Mouse (Mus musculus): ENCODE measurements around the gene Psmb11.

DNA sequence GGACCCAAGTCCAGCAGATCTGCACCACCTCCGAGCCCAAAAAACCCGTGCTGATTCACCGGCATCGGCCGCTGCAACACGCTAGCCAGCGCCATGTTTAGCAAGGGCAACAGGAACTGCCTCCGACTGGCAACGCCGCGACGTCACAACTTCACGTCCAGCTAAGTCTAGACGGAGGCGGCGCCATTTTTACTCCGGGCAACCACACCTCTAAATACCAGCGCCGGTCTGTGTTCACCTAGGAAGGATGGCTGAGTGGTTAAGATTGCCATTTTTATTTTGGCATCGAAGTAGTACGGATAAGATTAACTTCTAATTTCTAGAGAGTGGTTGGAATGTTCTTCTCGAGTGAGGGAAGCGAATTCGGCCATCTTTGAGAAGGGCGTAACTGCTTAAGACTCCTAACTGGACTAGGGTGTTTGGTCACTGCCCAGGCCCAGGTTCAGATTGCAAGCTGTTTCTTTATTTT lies 3.3 kb upstream of the Psmb11 start, which contains the start of gene Psmb5:
- no peak for TF ChIP-seq CTCF (IDR thresholded peaks at IDR 0.05; ENCODE audit: borderline replicate concordance, control insufficient read depth, extremely low read depth, insufficient read depth, low read length, poor library complexity)
- TF ChIP-seq POLR2A (IDR thresholded peaks at IDR 0.05; ENCODE audit: control insufficient read depth, extremely low read depth, insufficient read depth, low read length, poor library complexity): no peak
